Mouse (Mus musculus) kidney, adult 9 months (tissue): ENCODE data around the gene Rbm20.
A peak's percentile ranks its signal among the peaks of the same experiment; 100 is the strongest.

ENCODE experiments used
- DNase-seq: peaks from one replicate; pipeline ENCODE4 v3.0.0; 2022

Rbm20 gene

GRCm38 (mm10) chr19:53674131-53674925, 2.8 kb upstream of the Rbm20 start:
- no peak for DNase-seq

GRCm38 (mm10) chr19:53676228-53676627, 878 bp upstream of the Rbm20 start:
- no peak for DNase-seq

GRCm38 (mm10) chr19:53679194-53679593, 2.1 kb downstream of the Rbm20 start:
- no peak for DNase-seq

- DNase-seq: no peak
These were observed 2.9 kb downstream of the Rbm20 start for GRCm38 (mm10) chr19:53679981-53680380.

GRCm38 (mm10) chr19:53682427-53682826, 5.3 kb downstream of the Rbm20 start:
- no peak for DNase-seq

- DNase-seq: no peak
These were observed 10.5 kb downstream of the Rbm20 start for GRCm38 (mm10) chr19:53687592-53687991.

- DNase-seq: no peak
These were observed 13.7 kb downstream of the Rbm20 start for GRCm38 (mm10) chr19:53690816-53691215.

- DNase-seq: no peak
These were observed 16.9 kb downstream of the Rbm20 start for GRCm38 (mm10) chr19:53694020-53694419.

GRCm38 (mm10) chr19:53696079-53696478, 19.0 kb downstream of the Rbm20 start:
- DNase-seq: no peak

GRCm38 (mm10) chr19:53696655-53697054, 19.5 kb downstream of the Rbm20 start:
- DNase-seq: no peak

- no peak for DNase-seq
These were observed 20.4 kb downstream of the Rbm20 start for GRCm38 (mm10) chr19:53697376-53698126.

- DNase-seq: no peak
These were observed 22.6 kb downstream of the Rbm20 start for GRCm38 (mm10) chr19:53699671-53700070.

GRCm38 (mm10) chr19:53701434-53701833, 24.3 kb downstream of the Rbm20 start:
- DNase-seq: no peak

- peak; percentile 66 for DNase-seq
These were observed 28.1 kb downstream of the Rbm20 start for GRCm38 (mm10) chr19:53704895-53705823.

GRCm38 (mm10) chr19:53708401-53708800, 31.3 kb downstream of the Rbm20 start:
- peak; percentile 22 for DNase-seq

- DNase-seq: no peak
These were observed 33.8 kb downstream of the Rbm20 start for GRCm38 (mm10) chr19:53710861-53711260.

GRCm38 (mm10) chr19:53711261-53711890, 34.3 kb downstream of the Rbm20 start:
- no peak for DNase-seq

GRCm38 (mm10) chr19:53712297-53713025, 35.4 kb downstream of the Rbm20 start:
- DNase-seq: no peak

- DNase-seq: no peak
These were observed 36.3 kb downstream of the Rbm20 start for GRCm38 (mm10) chr19:53713364-53713763.

- no peak for DNase-seq
These were observed 39.4 kb downstream of the Rbm20 start for GRCm38 (mm10) chr19:53716469-53716868.

- no peak for DNase-seq
These were observed 40.3 kb downstream of the Rbm20 start for GRCm38 (mm10) chr19:53717364-53717763.

GRCm38 (mm10) chr19:53722186-53722585, 45.1 kb downstream of the Rbm20 start:
- no peak for DNase-seq
